Mouse (Mus musculus): ENCODE measurements around the gene Serpinh1.

Serpinh1 gene

DNA sequence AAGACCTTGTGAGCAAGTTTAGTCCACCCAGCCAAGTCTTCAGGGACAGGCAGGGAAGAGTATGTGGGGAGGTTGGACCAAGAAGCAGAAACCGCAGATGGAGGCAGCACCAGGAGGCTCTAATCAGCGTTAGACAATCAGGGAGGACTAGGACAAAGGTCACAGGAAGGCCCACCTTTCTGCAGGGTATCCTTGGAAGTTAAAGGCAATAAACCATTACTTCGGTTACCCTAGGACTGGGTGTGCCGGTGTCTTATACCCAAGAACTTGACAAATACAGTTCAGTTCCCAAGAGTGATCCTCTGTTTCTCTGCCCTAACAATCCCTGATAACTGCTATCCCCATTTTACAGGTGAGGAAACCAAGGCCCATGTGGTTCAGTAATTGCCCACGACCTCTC, 23.0 kb downstream of the Serpinh1 start:
- intact Hi-C loops (cut with DNase I) = no loop called here

GRCm38 (mm10) chr7:99328847-99329246, 24.2 kb downstream of the Serpinh1 start:
- intact Hi-C loops (cut with DNase I) = no loop called here

DNA sequence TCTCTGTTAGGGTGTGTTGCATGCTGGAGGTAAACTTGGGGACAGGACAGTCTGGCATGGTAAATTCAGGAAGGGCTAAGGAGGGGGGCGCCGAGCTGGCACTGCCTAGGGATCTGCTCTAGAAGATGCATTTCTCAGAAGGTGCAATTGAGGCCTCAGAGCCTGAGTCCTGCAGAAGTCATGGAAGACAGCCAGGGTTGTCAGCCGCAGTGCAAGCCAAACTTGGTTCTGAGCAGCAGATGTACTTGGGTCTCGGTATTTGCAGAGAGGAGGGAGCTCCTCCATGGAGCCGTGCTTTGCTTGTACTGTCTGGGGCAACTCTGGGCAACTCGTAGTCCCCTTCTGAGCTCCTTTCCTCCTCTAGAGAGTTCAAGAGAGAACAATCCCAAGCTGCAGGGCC, 26.9 kb downstream of the Serpinh1 start:
- intact Hi-C loops (cut with DNase I) = no loop called here

DNA sequence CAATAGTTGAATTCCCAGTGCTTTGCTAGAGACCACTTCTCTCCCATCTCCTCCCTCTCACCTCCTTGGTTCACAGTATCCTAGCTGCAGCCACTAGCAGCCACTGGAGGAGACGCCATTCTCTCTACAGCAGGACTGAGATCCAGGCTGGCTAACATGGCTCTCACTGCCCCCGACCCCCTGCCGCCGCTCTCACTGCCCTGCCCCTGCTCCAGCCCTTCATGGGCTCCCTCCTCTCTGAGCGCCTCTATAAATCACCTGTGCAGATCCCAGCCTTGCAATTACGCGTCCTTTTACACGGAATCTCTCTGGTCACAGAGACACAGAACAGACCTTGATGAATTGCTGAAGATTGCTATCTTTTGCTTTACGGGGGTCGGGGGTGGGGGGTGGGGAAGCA, 28.2 kb downstream of the Serpinh1 start:
- intact Hi-C loops (cut with DNase I) = no loop called here

GRCm38 (mm10) chr7:99323321-99323700, 29.7 kb downstream of the Serpinh1 start:
- intact Hi-C loops (cut with DNase I) = no loop called here

DNA sequence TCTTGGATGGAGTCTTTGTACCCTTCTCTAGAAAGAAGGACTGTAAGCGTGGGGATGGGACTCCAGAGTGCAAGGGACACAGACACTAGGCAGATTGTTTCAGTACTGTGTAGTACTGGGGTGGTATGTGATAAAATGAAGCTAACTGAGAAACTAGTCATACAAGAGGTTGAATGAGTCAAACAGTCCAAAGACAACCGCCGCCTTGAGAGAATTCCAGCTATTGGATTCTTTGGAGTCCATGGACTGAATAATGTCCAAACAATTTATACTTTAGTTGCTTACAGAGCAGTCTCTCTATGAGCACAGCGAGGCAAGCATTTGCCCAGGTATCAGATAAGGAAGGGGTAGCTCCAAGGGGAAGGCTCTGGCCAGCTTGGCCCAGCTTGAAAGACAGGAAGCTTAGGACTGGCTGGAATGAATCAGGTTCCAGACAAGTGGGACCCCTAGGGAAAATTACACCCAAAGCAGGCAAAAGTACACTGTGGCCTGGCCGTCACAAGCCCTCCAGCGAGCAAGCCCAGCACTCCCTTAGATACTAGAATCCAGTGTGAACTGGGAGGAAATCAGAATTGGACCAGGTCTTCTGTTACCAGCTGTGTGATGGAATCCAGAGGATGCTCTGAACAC, 30.2 kb downstream of the Serpinh1 start:
- intact Hi-C loops (cut with DNase I) = no loop called here

DNA sequence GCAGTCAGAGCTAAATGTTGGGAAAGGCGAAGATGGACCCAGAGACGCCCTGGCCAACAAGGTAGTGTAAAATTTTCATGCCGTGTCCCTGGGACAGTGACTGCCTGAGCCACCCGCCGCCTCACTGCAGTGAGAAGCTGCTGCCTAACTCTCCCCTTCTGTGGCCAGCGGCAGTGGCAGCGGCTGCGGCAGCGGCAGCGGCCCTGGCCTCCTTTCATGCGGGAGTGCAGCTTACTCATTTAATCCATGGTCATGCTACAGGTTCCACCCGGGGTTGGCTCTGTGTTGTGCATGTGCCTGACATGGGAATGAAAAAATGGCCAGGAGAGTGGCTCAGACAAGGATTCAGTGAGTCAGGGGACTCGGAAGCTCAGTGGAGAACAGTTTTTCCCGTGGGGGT, 32.5 kb downstream of the Serpinh1 start:
- intact Hi-C loops (cut with DNase I) = no loop called here

DNA sequence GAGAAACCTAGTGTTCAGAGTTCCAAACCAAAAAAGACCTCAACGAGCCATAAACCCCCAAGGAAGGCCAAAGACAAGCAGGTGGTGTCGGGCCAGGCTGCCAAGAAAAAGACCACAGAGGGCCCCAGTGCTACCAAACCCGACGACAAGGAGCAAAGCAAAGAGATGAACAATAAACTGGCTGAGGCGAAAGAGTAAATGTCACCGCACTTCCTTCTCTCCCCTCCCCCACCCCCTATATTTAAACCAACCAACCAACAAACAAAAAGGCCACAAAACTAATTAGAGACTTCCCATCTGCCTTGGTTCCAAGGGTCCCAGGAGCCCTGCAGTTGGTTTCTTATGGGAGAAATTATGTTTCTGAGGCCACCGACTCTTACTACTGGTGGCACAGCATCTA, 35.6 kb downstream of the Serpinh1 start:
- intact Hi-C loops (cut with DNase I) = no loop called here

DNA sequence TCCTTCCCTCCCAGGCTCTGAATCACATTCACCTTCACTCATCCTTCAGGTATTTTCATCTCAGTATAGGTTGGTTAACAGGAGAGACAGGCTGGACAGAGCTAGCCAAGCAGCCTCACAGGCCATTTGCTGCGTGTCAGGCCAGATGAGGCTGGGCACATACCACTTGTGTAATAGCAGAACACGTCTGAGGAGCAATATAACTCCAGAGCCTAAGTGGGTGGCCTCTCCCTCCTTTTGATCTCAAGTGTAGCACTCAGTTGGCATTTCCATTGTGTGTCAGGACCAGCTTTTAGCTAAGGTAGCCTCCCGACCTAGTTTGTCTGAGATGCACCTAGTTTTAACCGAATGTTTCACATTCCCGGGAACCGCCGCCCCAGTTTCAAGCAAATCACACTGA, 36.8 kb downstream of the Serpinh1 start:
- intact Hi-C loops (cut with DNase I) = no loop called here

GRCm38 (mm10) chr7:99314565-99314964, 38.5 kb downstream of the Serpinh1 start:
- intact Hi-C loops (cut with DNase I) = no loop called here

DNA sequence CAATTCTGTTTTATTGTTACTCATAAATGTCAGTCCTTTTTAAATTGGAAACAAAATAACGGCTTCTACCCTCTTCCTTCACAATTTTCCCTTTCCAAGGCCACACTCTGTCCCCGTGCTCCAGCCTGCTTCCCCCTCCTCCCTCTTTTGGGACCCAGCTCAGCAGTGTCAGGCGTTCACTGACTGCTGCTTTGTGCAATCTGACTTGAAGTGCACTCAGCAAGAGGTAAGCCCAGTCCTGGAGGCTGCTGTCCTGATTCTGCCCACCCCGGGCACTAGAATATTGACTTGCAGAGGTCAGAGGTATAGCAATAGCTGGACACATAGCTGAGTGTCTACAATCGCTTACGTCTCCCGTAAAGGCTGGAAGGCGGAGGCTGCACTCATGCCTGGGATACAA, 39.8 kb downstream of the Serpinh1 start:
- intact Hi-C loops (cut with DNase I) = no loop called here

DNA sequence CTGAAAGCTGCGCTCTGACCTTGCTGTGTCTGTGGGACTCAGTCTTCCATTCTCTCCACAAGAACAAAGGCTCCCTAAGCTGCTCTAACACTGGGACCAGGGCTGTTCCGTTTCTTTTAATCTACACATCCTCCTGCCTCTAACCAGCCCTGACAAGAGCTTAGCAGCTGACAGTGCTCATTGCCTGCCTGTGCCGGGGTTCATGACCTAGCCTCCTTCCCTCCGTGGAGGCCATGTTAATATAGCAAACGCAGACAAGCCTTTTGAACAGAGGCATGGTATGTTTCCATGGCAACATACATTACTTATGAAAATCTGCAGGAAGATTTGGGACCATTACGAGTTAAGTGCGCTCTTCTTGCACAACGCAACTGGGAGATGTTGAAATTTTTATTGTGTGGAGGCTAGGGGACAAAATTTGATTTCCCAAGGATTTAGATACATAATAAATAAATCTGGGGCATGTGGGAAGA, 40.3 kb downstream of the Serpinh1 start:
- intact Hi-C loops (cut with DNase I) = no loop called here

DNA sequence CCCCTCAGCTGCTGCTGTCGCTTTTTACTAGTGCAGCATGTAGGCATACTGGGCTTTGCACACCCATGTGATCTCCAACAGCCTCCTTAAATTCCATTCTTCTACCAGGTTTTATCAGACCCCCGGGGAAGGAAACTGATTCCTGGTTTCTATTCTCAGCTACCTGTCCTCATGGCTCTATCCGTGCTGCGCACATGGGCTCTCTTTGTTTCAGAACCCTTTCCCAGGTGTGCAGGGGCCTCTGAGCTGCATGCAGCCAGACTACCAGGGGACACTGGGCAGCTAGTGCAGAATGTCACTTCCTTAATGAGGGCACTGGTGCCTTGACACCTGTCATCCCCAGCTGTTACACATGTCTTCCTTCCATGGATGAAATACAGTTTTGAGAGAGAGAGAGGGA, 41.0 kb downstream of the Serpinh1 start:
- intact Hi-C loops (cut with DNase I) = no loop called here

DNA sequence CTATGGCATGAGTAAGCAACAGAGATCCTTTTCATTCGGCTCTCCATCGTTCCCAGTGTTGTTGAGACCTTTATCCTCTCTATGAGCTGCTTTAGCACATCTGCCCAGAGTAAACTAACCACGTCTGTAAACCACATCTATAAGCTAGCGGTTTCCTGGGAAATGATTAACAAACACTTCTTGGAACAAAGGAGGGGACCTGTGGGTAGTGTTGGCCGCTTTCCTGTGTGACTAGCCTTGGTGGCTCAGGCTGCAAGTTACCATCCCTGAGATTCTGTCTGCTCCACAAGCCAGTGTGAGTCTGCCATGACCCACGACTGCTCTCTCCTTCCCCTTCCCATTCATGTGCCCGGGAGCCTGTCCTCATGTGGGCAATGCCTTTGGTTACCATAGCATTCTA, 41.6 kb downstream of the Serpinh1 start:
- intact Hi-C loops (cut with DNase I) = no loop called here

- intact Hi-C loops (cut with DNase I) = no loop called here
Observed at GRCm38 (mm10) chr7:99306640-99307039, 46.4 kb downstream of the Serpinh1 start.

- intact Hi-C loops (cut with DNase I) = no loop called here
Observed at GRCm38 (mm10) chr7:99305688-99306087, 47.4 kb downstream of the Serpinh1 start.

GRCm38 (mm10) chr7:99304949-99305372, 48.1 kb downstream of the Serpinh1 start:
- intact Hi-C loops (cut with DNase I) = no loop called here

GRCm38 (mm10) chr7:99304029-99304428, 49.0 kb downstream of the Serpinh1 start:
- intact Hi-C loops (cut with DNase I) = no loop called here

GRCm38 (mm10) chr7:99300650-99301175, 52.3 kb downstream of the Serpinh1 start:
- intact Hi-C loops (cut with DNase I) = no loop called here

Data from adrenal gland (tissue).